Mouse (Mus musculus): ENCODE data around the gene Kif13a. TPM values are rescaled to one million over a fixed set of nuclear protein-coding genes. Genes with fewer than 3 reads are reported as not detected.

Gene Kif13a
- polyA plus RNA-seq, 1 experiment from 2014 or later: 39.8 TPM

GRCm38 (mm10) chr13:46911960-46912359 is 17.7 kb downstream of the Kif13a start:
- no peak overlapping the region for H3K4me3 ChIP-seq (ENCODE audit: low read depth, low read length)
- no peak overlapping the region for H3K4me2 ChIP-seq
- 0 out of 2 replicates have a peak overlapping the region, but pooled peaks have one; percentile 43 for H3K9ac ChIP-seq (ENCODE audit: low read depth, low read length)
- no peaks in the 10 kb centered on the region for H3K36me3 ChIP-seq (ENCODE audit: control insufficient read depth, insufficient read depth, low read length)
- H3K4me1 ChIP-seq (ENCODE audit: control insufficient read depth, insufficient read depth, low read length): peaks cover 60% of the 10 kb centered on the region
- no peaks in the 10 kb centered on the region for H3K9me3 ChIP-seq (replicated peaks; ENCODE audit: control insufficient read depth, low read length)
- peak overlapping the region; percentile 90 for H3K27ac ChIP-seq (ENCODE audit: low read depth, low read length)
- H3K27me3 ChIP-seq (ENCODE audit: control insufficient read depth, insufficient read depth, low read length): no peaks in the 10 kb centered on the region
- no peak for ATAC-seq (replicated peaks; ENCODE audit: insufficient number of reproducible peaks, low FRiP score, low TSS enrichment)
- 70% methylated on average over 6 of the region's 6 CpGs for WGBS (ENCODE audit: insufficient replicate concordance)

- peak overlapping the region; percentile 16; the same call in 1 of the 2 replicates for H3K4me2 ChIP-seq
- H3K9me3 ChIP-seq (replicated peaks; ENCODE audit: control insufficient read depth, low read length): no peaks in the 10 kb centered on the region
- no peak for ATAC-seq (replicated peaks; ENCODE audit: insufficient number of reproducible peaks, low FRiP score, low TSS enrichment)
- H3K36me3 ChIP-seq (ENCODE audit: control insufficient read depth, insufficient read depth, low read length): no peaks in the 10 kb centered on the region
- 57% methylated on average over 11 of the region's 11 CpGs for WGBS (ENCODE audit: insufficient replicate concordance)
- H3K9ac ChIP-seq (ENCODE audit: low read depth, low read length): peak overlapping the region; percentile 49; the same call in 1 of the 2 replicates
- H3K4me3 ChIP-seq (ENCODE audit: low read depth, low read length): no peak overlapping the region
- peak overlapping the region; percentile 90 for H3K27ac ChIP-seq (ENCODE audit: low read depth, low read length)
- peaks cover 52% of the 10 kb centered on the region for H3K4me1 ChIP-seq (ENCODE audit: control insufficient read depth, insufficient read depth, low read length)
- no peaks in the 10 kb centered on the region for H3K27me3 ChIP-seq (ENCODE audit: control insufficient read depth, insufficient read depth, low read length)
Observed at GRCm38 (mm10) chr13:46911018-46911419, 18.6 kb downstream of the Kif13a start.

GRCm38 (mm10) chr13:46909946-46910345 is 19.7 kb downstream of the Kif13a start:
- Histone ChIP-seq H3K9ac (ENCODE audit: low read depth, low read length) (no peak overlapping the region), H3K4me1 (ENCODE audit: control insufficient read depth, insufficient read depth, low read length) (peaks cover 51% of the 10 kb centered on the region), H3K27ac (ENCODE audit: low read depth, low read length) (peak overlapping the region; percentile 90), H3K36me3 (ENCODE audit: control insufficient read depth, insufficient read depth, low read length) (no peaks in the 10 kb centered on the region), H3K4me2 (no peak overlapping the region), H3K27me3 (ENCODE audit: control insufficient read depth, insufficient read depth, low read length) (no peaks in the 10 kb centered on the region), H3K4me3 (ENCODE audit: low read depth, low read length) (no peak overlapping the region), H3K9me3 (replicated peaks; ENCODE audit: control insufficient read depth, low read length) (no peaks in the 10 kb centered on the region)
- ATAC-seq (replicated peaks; ENCODE audit: insufficient number of reproducible peaks, low FRiP score, low TSS enrichment): no peak
- 69% methylated on average over 3 of the region's 3 CpGs for WGBS (ENCODE audit: insufficient replicate concordance)

- H3K4me1 ChIP-seq (ENCODE audit: control insufficient read depth, insufficient read depth, low read length): peaks cover 51% of the 10 kb centered on the region
- H3K9me3 ChIP-seq (replicated peaks; ENCODE audit: control insufficient read depth, low read length): no peaks in the 10 kb centered on the region
- no peak for ATAC-seq (replicated peaks; ENCODE audit: insufficient number of reproducible peaks, low FRiP score, low TSS enrichment)
- 42% methylated on average over 12 of the region's 12 CpGs for WGBS (ENCODE audit: insufficient replicate concordance)
- no peaks in the 10 kb centered on the region for H3K27me3 ChIP-seq (ENCODE audit: control insufficient read depth, insufficient read depth, low read length)
- no peak overlapping the region for H3K4me3 ChIP-seq (ENCODE audit: low read depth, low read length)
- no peaks in the 10 kb centered on the region for H3K36me3 ChIP-seq (ENCODE audit: control insufficient read depth, insufficient read depth, low read length)
- peak overlapping the region; percentile 40 for H3K4me2 ChIP-seq
- H3K27ac ChIP-seq (ENCODE audit: low read depth, low read length): peak overlapping the region; percentile 90
- peak overlapping the region; percentile 58 for H3K9ac ChIP-seq (ENCODE audit: low read depth, low read length)
Observed at GRCm38 (mm10) chr13:46909005-46909565, 20.6 kb downstream of the Kif13a start.

GRCm38 (mm10) chr13:46908387-46908786 is 21.3 kb downstream of the Kif13a start:
- no peak overlapping the region for H3K9ac ChIP-seq (ENCODE audit: low read depth, low read length)
- peaks cover 51% of the 10 kb centered on the region for H3K4me1 ChIP-seq (ENCODE audit: control insufficient read depth, insufficient read depth, low read length)
- no peak for ATAC-seq (replicated peaks; ENCODE audit: insufficient number of reproducible peaks, low FRiP score, low TSS enrichment)
- no peaks in the 10 kb centered on the region for H3K9me3 ChIP-seq (replicated peaks; ENCODE audit: control insufficient read depth, low read length)
- no peaks in the 10 kb centered on the region for H3K27me3 ChIP-seq (ENCODE audit: control insufficient read depth, insufficient read depth, low read length)
- no peak overlapping the region for H3K4me3 ChIP-seq (ENCODE audit: low read depth, low read length)
- no peak overlapping the region for H3K4me2 ChIP-seq
- H3K27ac ChIP-seq (ENCODE audit: low read depth, low read length): peak overlapping the region; percentile 90
- WGBS (ENCODE audit: insufficient replicate concordance): 75% methylated on average over 2 of the region's 2 CpGs
- H3K36me3 ChIP-seq (ENCODE audit: control insufficient read depth, insufficient read depth, low read length): no peaks in the 10 kb centered on the region

- 66% methylated on average over 10 of the region's 10 CpGs for WGBS (ENCODE audit: insufficient replicate concordance)
- no peak overlapping the region for H3K4me2 ChIP-seq
- 0 out of 2 replicates have a peak, but pooled peaks cover 2% of the 10 kb centered on the region for H3K36me3 ChIP-seq (ENCODE audit: control insufficient read depth, insufficient read depth, low read length)
- H3K27ac ChIP-seq (ENCODE audit: low read depth, low read length): peak overlapping the region; percentile 55; the same call in 1 of the 2 replicates
- H3K9ac ChIP-seq (ENCODE audit: low read depth, low read length): no peak overlapping the region
- H3K4me3 ChIP-seq (ENCODE audit: low read depth, low read length): no peak overlapping the region
- no peaks in the 10 kb centered on the region for H3K9me3 ChIP-seq (replicated peaks; ENCODE audit: control insufficient read depth, low read length)
- no peaks in the 10 kb centered on the region for H3K27me3 ChIP-seq (ENCODE audit: control insufficient read depth, insufficient read depth, low read length)
- ATAC-seq (replicated peaks; ENCODE audit: insufficient number of reproducible peaks, low FRiP score, low TSS enrichment): no peak
- H3K4me1 ChIP-seq (ENCODE audit: control insufficient read depth, insufficient read depth, low read length): peaks cover 45% of the 10 kb centered on the region
Observed at GRCm38 (mm10) chr13:46907861-46908260, 21.8 kb downstream of the Kif13a start.

GRCm38 (mm10) chr13:46907115-46907514 is 22.6 kb downstream of the Kif13a start:
- Histone ChIP-seq H3K27ac (ENCODE audit: low read depth, low read length) (peak overlapping the region; percentile 55; the same call in 1 of the 2 replicates), H3K27me3 (ENCODE audit: control insufficient read depth, insufficient read depth, low read length) (no peaks in the 10 kb centered on the region), H3K4me2 (no peak overlapping the region), H3K4me3 (ENCODE audit: low read depth, low read length) (no peak overlapping the region), H3K4me1 (ENCODE audit: control insufficient read depth, insufficient read depth, low read length) (peaks cover 42% of the 10 kb centered on the region), H3K36me3 (ENCODE audit: control insufficient read depth, insufficient read depth, low read length) (peaks cover 2% of the 10 kb centered on the region; the same call in 1 of the 2 replicates), H3K9ac (ENCODE audit: low read depth, low read length) (no peak overlapping the region), H3K9me3 (replicated peaks; ENCODE audit: control insufficient read depth, low read length) (no peaks in the 10 kb centered on the region)
- no peak for ATAC-seq (replicated peaks; ENCODE audit: insufficient number of reproducible peaks, low FRiP score, low TSS enrichment)
- WGBS (ENCODE audit: insufficient replicate concordance): 76% methylated on average over 4 of the region's 4 CpGs

- no peak overlapping the region for H3K4me2 ChIP-seq
- H3K4me1 ChIP-seq (ENCODE audit: control insufficient read depth, insufficient read depth, low read length): peaks cover 31% of the 10 kb centered on the region
- no peaks in the 10 kb centered on the region for H3K9me3 ChIP-seq (replicated peaks; ENCODE audit: control insufficient read depth, low read length)
- H3K9ac ChIP-seq (ENCODE audit: low read depth, low read length): no peak overlapping the region
- no peaks in the 10 kb centered on the region for H3K27me3 ChIP-seq (ENCODE audit: control insufficient read depth, insufficient read depth, low read length)
- H3K36me3 ChIP-seq (ENCODE audit: control insufficient read depth, insufficient read depth, low read length): peaks cover 2% of the 10 kb centered on the region; the same call in 1 of the 2 replicates
- H3K4me3 ChIP-seq (ENCODE audit: low read depth, low read length): no peak overlapping the region
- ATAC-seq (replicated peaks; ENCODE audit: insufficient number of reproducible peaks, low FRiP score, low TSS enrichment): no peak
- 84% methylated on average over 5 of the region's 5 CpGs for WGBS (ENCODE audit: insufficient replicate concordance)
- H3K27ac ChIP-seq (ENCODE audit: low read depth, low read length): no peak overlapping the region
Observed at GRCm38 (mm10) chr13:46905971-46906370, 23.7 kb downstream of the Kif13a start.
